Mouse (Mus musculus) layer of hippocampus, adult 9-11 months (tissue): ENCODE data around the gene Glp2r.
A peak's percentile ranks its signal among the peaks of the same experiment; 100 is the strongest.

Experiments
- DNase-seq: peaks from one replicate; pipeline ENCODE4 v3.0.0; 2022

The Glp2r gene

GRCm38 (mm10) chr11:67627179-67627578, 143.8 kb downstream of the Glp2r start:
- no peak for DNase-seq

DNA sequence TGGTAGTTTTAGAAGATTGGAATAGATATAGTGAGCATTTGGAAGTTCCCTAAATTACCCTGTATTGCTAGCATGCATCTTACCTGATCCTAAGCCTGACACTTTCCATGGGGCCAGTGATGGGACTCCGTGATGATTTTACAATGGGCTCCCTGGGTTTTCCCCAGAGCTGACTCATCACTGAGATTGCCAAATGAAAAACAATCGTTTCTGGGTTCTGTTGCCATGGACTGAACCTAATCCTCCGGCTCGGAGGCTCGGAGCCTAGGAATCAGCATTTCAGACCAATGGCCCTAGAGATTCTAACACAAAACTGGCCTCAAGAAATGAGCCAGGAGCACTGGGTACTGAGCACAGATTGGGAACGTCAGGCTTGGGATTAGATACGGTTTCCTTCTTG, 148.6 kb downstream of the Glp2r start:
- no peak for DNase-seq

DNA sequence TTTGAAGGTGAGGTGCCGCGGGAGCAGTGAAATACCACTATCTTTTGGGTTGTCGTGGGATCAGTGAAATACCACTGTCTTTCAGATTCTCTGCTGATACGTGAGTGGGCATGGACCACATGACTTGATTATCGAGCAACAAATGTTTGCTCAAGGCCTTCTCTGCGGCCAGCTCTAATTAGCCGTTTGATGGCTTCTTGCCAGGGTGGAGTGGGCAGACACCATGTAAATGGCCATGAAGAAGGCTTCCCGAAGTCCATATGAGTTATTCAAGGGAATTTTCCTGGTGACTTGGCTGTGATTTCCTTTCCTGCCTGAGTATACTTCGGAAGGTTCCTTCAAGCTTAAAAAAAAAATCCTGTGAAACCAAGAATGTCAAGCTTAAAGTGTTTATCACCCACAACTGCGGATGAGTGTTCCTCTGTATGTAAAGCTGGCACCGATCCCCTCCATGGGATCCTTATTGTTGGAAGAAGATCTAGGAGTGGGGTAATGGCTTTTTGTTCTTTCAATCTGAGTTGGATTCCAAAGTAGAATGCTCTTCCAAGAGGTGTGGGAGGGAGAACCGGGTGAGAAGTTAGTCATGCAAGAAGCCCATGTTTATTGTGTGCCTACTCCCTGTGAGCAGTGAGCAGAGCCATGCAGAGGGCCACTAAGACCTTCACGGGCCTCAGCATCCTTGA, 154.3 kb downstream of the Glp2r start:
- DNase-seq = peak; percentile 61

DNA sequence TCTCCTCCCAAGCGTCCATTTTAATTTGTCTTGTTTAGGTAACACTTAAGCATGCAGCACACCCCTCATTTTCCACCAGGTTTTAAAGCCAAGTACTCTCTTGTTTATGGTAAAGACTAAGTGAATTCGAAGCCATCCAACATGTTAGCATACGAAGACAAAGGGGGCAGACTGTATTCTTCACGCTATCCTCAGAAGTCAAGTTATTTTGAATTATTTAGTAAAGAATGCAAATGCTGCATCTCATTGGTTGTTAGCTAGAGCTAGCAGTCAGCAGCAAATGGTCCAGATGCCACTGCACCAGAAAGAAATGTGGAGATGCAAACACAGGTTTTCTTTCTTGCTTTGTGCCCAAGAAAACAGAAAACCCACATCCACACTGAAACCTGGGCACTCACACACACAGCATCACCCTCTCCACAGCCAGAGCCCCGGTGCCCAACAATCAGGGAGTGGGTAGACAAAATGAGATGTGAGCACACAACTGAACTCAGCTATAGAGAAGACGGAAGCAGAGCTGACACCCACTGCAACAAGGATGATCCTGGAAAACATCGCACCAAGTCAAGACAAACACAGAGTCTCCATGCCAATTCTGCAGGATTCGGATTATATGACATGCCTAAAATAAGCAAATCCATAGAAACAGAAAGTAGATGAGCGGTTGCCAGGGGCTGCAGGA, 158.7 kb downstream of the Glp2r start:
- no peak for DNase-seq
